Mouse (Mus musculus): ENCODE measurements around the gene Twist1. TPM values are rescaled to one million over a fixed set of nuclear protein-coding genes. Genes with fewer than 3 reads are reported as not detected.

Gene Twist1
- polyA plus RNA-seq, 1 experiment from 2014 or later = 13.1 TPM

DNA sequence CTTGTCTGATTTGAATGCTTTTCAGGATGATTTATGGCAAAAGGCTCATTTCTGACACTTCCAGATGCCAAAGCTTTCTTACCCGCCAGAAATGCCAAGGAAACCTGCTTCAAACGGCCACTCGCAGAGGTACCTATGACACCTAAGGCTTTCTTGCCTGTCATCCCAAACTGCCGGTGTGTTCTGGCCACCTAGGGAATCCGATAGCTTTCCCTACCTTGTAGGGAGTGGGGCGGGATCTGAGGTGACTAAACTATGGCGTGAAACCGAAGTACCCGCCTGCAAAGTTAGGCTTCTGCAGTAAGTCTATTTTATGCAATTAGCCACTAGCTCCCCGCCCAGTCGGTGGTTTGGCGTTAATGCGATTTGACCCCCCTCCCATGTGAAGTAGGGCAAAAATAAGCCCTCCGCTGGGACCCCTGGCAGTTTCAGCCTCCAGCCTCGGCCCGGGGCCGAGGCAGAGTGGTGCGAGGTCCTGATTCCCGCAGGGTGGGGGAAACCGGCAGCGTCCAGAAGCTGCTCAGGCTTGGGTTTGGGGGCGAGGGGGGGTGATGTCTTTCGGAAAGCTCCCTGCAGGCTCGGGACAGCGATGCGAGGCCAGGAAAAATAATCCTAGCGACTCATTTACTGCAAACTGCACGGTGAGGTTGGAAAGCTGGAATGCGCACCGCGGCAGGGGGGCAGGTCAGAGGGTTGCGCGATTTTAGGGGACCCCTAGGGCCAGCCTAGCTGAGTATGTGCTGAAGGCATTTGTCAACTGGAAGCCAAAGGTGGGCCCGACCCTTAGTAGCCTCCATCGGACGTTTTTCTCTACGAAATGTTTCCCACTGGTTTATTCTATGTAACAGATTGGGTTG, 10.8 kb downstream of the Twist1 start:
- H3K36me3 ChIP-seq = no peaks in the 10 kb centered on the region
- H3K4me1 ChIP-seq = peaks cover 21% of the 10 kb centered on the region
- peak overlapping the region; percentile 16 for H3K4me3 ChIP-seq
- WGBS = under 1% methylated on average over 37 of the region's 37 CpGs
- no peaks in the 10 kb centered on the region for H3K9me3 ChIP-seq
- no peak overlapping the region for H3K9ac ChIP-seq
- peak overlapping the region; percentile 47 for H3K4me2 ChIP-seq (replicated peaks)
- no peak overlapping the region for H3K27ac ChIP-seq
- H3K27me3 ChIP-seq (replicated peaks) = peaks cover 84% of the 10 kb centered on the region
- ATAC-seq (ENCODE audit: low FRiP score, low read depth) = peak; percentile 42; the same call in 1 of the 2 replicates

DNA sequence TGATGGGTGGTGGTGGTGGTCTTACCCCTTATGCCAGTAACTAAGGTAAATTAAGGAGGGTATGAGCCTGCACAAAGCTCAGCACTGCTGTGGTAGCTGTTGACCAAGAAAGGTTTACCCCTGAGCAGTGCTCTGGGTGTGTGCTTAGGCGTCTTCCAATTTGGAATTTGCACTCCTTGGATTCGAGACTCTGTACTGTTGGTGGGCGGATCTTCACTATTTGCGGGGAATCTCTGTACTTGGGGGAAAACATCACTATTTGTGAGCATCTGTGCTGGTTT, 11.4 kb downstream of the Twist1 start:
- no peaks in the 10 kb centered on the region for H3K36me3 ChIP-seq
- H3K4me1 ChIP-seq = peaks cover 21% of the 10 kb centered on the region
- H3K4me3 ChIP-seq = no peak overlapping the region
- H3K27ac ChIP-seq = no peak overlapping the region
- no peak overlapping the region for H3K9ac ChIP-seq
- H3K4me2 ChIP-seq (replicated peaks) = peak overlapping the region; percentile 47
- ATAC-seq (ENCODE audit: low FRiP score, low read depth) = no peak
- 7% methylated on average over 4 of the region's 4 CpGs for WGBS
- H3K9me3 ChIP-seq = no peaks in the 10 kb centered on the region
- H3K27me3 ChIP-seq (replicated peaks) = peaks cover 78% of the 10 kb centered on the region

DNA sequence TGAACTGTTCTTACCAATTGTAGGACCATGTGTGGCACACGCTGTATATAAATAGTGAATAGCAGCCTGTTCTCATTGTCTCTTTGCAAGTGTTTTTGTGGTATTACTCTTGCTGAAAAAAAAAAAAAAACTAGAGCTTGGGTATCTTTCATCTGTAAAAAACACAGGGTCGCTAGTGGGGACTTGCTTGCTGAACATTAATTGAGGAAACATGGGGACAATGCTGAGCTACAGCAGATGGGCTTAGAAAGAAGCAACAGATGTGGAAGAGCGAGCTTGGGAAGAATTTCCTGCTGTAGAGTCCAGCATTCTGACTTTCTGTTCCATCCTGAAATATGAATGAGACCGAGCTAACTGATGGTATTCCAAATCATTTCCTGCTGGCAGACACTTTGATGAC, 22.7 kb downstream of the Twist1 start:
- Histone ChIP-seq H3K9ac (no peak overlapping the region), H3K9me3 (no peaks in the 10 kb centered on the region), H3K27me3 (replicated peaks) (no peaks in the 10 kb centered on the region), H3K36me3 (no peaks in the 10 kb centered on the region), H3K4me2 (replicated peaks) (no peak overlapping the region), H3K4me3 (no peak overlapping the region), H3K4me1 (0 out of 2 replicates have a peak, but pooled peaks cover 2% of the 10 kb centered on the region), H3K27ac (no peak overlapping the region)
- WGBS = 86% methylated on average over 4 of the region's 4 CpGs
- no peak for ATAC-seq (ENCODE audit: low FRiP score, low read depth)

DNA sequence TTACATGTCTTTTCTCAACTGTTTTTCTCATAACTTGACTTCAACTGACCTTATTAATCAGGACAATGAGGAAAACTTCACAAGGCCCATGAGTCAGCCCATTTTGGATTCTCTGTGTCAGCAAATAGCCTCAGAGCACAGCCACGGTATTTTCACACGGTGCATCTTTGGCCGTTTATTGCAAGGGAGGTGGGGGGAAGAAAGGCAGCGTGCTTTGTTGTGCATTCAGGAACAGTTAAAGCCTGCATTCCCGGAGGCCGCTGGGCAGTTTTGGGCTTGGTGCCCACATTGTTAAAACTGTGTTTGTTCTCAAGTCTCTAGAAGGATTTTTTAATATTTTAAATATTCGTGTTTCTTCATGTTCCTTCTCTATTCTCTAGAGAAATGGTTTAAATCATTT, 24.0 kb downstream of the Twist1 start:
- 13% methylated on average over 7 of the region's 7 CpGs for WGBS
- H3K4me1 ChIP-seq = 0 out of 2 replicates have a peak, but pooled peaks cover 2% of the 10 kb centered on the region
- H3K4me2 ChIP-seq (replicated peaks) = no peak overlapping the region
- H3K4me3 ChIP-seq = no peak overlapping the region
- no peaks in the 10 kb centered on the region for H3K27me3 ChIP-seq (replicated peaks)
- no peaks in the 10 kb centered on the region for H3K36me3 ChIP-seq
- no peak for ATAC-seq (ENCODE audit: low FRiP score, low read depth)
- no peak overlapping the region for H3K27ac ChIP-seq
- H3K9me3 ChIP-seq = no peaks in the 10 kb centered on the region
- H3K9ac ChIP-seq = no peak overlapping the region

DNA sequence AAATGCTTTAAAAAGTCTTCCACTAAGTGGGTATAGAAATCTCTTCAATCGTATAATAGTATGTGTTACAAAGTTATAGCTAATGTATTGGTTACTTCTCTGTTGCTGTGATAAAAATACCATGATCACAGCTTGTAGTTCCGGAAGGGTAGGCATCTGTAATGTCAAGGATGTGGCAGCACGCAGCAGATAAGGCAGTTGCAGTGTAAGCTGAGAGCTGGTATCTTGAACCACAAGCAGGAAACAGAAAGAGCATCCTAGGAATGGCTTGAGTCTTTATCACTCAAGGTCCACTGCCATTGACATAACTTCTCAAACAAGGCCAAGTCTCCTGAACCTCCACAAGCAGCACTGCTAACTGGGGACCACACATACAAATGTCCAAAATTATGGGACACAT, 35.7 kb downstream of the Twist1 start:
- no peak overlapping the region for H3K27ac ChIP-seq
- H3K4me2 ChIP-seq (replicated peaks) = no peak overlapping the region
- no peaks in the 10 kb centered on the region for H3K4me1 ChIP-seq
- H3K9ac ChIP-seq = no peak overlapping the region
- no peak overlapping the region for H3K4me3 ChIP-seq
- ATAC-seq (ENCODE audit: low FRiP score, low read depth) = no peak
- no peaks in the 10 kb centered on the region for H3K36me3 ChIP-seq
- H3K9me3 ChIP-seq = no peaks in the 10 kb centered on the region
- no peaks in the 10 kb centered on the region for H3K27me3 ChIP-seq (replicated peaks)
- 88% methylated on average over 3 of the region's 3 CpGs for WGBS

Other genes with a start within 250 kb of the Twist1 start
- 1.0 and 2.2 TPM in 2 replicates for gene Ferd3l, start 29.2 kb upstream of the Twist1 start, polyA plus RNA-seq (2016; fragmentation: Nextera tagmentation; extraction: Ambion mirVana)